Mouse (Mus musculus): ENCODE data around the gene Cnot3.

DNA sequence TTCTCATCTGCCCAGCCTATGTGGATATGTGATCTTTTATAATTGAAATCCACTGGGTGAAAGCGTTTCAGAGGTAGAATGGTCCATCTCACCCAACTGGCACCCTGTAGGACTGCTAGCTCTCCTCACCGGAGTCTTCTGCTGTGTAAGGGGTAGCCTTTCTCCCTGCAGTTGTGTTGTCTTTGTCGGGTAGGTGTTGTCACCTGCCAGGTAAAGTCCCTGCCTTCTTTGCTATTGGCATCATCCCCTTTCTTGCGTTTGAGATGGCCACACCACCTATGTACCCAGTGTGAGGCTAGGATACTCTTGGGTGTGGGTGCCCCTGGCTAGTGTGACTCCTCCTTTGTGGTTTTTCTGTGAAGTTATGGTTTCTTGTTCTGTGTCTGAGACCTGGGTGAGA, 1.6 kb downstream of the Cnot3 start:
- TF ChIP-seq CTCF (IDR thresholded peaks at IDR 0.05; ENCODE audit: low read depth) (no peak), EP300 (optimal IDR thresholded peaks at IDR 0.05) (no peak)
